Mouse (Mus musculus): ENCODE results near the gene Rsf1. TPM values are rescaled to one million over a fixed set of nuclear protein-coding genes. Genes with fewer than 3 reads are reported as not detected.
A peak's percentile ranks its signal among the peaks of the same experiment; 100 is the strongest.

The Rsf1 gene
- polyA plus RNA-seq (2016; fragmentation: Nextera tagmentation; extraction: Ambion mirVana) = 15.7 and 16.4 TPM in 2 replicates

DNA sequence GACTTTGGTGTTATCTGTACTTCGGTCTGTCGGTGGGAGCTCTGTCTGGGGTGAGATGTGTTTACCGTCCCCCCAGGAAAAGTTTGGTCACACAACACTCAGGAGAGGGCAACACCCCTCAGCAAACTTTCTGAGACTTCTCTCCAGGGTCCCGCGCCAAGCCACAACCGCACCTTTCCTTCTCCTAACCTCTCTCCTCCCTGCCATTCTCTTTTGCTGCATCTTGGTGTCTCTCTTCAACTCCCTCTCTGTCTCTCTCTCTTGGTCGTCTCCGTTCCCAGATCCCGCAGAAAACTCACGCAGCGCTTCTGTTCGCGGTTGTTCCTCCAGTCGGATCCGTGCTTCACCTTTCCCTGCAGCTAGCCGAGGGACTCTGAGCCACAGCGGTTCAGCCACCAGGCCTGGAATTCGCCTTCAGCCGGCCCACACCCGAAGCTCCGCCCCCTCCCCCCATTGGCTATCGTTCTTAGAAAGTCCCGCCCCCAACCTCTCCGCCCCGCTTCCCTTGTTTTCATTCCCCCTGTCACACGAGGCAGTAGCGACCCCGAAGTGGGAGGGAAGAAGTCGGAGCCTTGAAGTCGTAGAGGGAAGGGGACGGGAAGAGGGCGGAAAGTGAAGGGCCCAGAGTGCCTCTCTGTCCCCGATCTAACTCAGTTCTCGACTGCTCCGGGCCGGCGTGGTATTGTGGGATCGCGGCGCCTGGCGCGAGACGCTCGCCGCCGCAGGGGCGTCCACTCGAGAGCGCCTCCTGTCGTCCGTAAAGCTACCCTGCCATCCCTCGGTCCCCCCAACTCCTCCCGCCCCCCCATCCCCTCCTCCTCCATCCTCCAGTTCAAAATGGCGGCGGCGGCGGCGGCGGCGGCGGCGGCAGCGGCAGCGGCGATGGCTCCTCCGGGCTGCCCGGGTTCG is at the start of gene Rsf1, which contains the start of gene Aamdc:
Gene Rsf1, plus strand, starts transcription at position 823 of the 909 bp plus-strand sequence.
Gene Aamdc, minus strand, starts transcription at position 431 of the 909 bp plus-strand sequence.
- Histone ChIP-seq H3K27me3 (replicated peaks) (no peaks in the 10 kb centered on the region), H3K27ac (ENCODE audit: poor library complexity, severe bottlenecking) (peak within 1 kb of the TSS; percentile 99), H3K9me3 (replicated peaks) (no peaks in the 10 kb centered on the region), H3K36me3 (peaks cover 10% of the 10 kb centered on the region; the same call in 1 of the 2 replicates), H3K9ac (peak within 1 kb of the TSS; percentile 99), H3K4me1 (replicated peaks) (peaks cover 5% of the 10 kb centered on the region), H3K4me3 (peak within 1 kb of the TSS; percentile 99), H3K4me2 (peak within 1 kb of the TSS; percentile 81)
- under 1% methylated on average over 54 of the region's 68 CpGs for WGBS
- ATAC-seq (ENCODE audit: insufficient number of reproducible peaks, low FRiP score) = peak; percentile 94

DNA sequence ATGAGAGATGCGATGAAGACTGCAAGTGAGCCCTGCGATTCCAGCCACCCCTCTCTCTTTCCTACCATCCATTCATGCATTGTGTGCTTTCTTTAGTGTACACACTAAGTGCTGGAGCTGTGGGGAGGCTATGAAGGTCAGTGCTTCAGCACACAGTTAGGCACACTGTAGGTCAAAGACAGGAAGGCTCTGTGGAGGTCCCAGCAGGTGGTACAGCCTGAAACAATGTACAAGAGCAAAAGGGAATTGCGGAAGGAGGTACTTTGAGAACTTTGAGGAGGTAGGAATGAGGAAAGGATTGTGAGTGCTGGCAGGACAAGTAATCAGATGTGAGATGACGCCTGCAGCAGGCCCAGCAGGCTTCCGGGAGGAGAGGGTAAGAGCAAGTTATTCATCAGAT is 44.2 kb upstream of the Rsf1 start:
- Histone ChIP-seq H3K4me1 (replicated peaks) (no peaks in the 10 kb centered on the region), H3K9me3 (replicated peaks) (no peaks in the 10 kb centered on the region), H3K4me2 (no peak overlapping the region), H3K4me3 (no peak overlapping the region), H3K27ac (ENCODE audit: poor library complexity, severe bottlenecking) (no peak overlapping the region), H3K36me3 (peaks cover 88% of the 10 kb centered on the region), H3K9ac (no peak overlapping the region), H3K27me3 (replicated peaks) (no peaks in the 10 kb centered on the region)
- ATAC-seq (ENCODE audit: insufficient number of reproducible peaks, low FRiP score) = no peak
- 88% methylated on average over 5 of the region's 5 CpGs for WGBS

DNA sequence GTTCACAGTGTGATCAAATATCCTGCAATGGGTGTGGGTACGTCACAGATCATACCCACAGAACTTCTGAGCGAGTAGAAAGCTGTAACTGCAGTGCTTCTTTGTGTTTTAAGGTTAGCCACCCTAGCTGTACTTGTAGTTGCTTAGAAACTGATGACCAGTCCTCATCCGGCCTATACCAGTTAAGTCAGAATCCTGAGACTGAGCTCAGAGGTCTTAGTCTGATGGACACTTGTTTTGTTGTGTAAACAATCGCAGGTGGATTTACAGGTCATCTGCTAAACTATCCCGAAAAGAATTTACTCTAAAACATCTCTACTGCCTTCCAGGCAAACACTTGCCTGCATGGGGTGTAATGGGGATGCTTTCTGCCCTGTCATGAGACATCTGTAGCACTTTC is 43.1 kb upstream of the Rsf1 start:
- Histone ChIP-seq H3K9ac (no peak overlapping the region), H3K4me3 (no peak overlapping the region), H3K9me3 (replicated peaks) (no peaks in the 10 kb centered on the region), H3K4me1 (replicated peaks) (no peaks in the 10 kb centered on the region), H3K4me2 (no peak overlapping the region), H3K27ac (ENCODE audit: poor library complexity, severe bottlenecking) (no peak overlapping the region), H3K36me3 (peaks cover 88% of the 10 kb centered on the region), H3K27me3 (replicated peaks) (no peaks in the 10 kb centered on the region)
- WGBS = 84% methylated on average over 5 of the region's 5 CpGs
- no peak for ATAC-seq (ENCODE audit: insufficient number of reproducible peaks, low FRiP score)

DNA sequence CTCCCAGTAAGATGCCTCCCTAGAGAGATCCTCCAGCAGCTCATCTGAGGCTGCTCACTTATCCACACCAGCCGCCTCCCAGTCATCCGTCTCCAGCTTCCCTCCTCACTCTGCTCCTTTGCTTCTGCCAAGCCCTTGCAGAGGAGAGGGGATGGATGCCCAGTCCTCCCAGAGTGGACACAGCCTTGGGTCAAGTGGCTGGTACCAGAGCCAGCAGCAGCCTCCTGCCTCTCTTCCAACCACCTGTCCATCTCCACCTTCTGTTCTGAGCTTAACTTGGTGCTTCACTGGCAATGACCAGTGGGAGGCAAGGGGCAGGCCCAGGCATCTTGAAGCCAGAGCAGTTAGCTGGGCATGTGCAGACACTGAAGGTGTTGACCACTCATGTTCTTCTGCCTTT is 33.2 kb upstream of the Rsf1 start:
- no peak overlapping the region for H3K4me3 ChIP-seq
- H3K27ac ChIP-seq (ENCODE audit: poor library complexity, severe bottlenecking) = no peak overlapping the region
- ATAC-seq (ENCODE audit: insufficient number of reproducible peaks, low FRiP score) = no peak
- H3K4me1 ChIP-seq (replicated peaks) = no peaks in the 10 kb centered on the region
- WGBS = 59% methylated on average over 2 of the region's 2 CpGs
- no peak overlapping the region for H3K4me2 ChIP-seq
- H3K27me3 ChIP-seq (replicated peaks) = no peaks in the 10 kb centered on the region
- no peaks in the 10 kb centered on the region for H3K9me3 ChIP-seq (replicated peaks)
- H3K9ac ChIP-seq = no peak overlapping the region
- peaks cover 34% of the 10 kb centered on the region for H3K36me3 ChIP-seq

DNA sequence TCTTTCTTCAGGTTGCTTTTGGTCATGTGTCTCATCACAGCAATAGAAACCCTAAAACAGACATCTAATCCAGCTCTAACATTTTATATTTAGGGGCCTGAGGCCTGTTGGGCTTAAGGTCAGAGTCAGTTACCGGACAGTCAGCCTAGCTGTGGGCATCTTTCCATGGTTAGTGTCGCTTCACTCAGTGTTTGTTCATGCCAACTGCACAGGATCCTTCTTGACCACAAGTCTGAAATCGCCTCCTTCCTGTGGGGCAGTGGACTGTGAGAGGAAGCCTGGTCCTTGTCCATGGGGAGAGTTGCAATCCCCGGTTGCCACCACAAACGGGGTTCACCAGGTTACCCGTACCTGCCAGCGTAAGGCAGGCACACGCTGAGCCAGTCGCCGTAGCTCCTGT is 30.4 kb upstream of the Rsf1 start:
- Histone ChIP-seq H3K9me3 (replicated peaks) (no peaks in the 10 kb centered on the region), H3K27ac (ENCODE audit: poor library complexity, severe bottlenecking) (no peak overlapping the region), H3K36me3 (peaks cover 10% of the 10 kb centered on the region; the same call in 1 of the 2 replicates), H3K27me3 (replicated peaks) (no peaks in the 10 kb centered on the region), H3K4me2 (no peak overlapping the region), H3K4me3 (no peak overlapping the region), H3K4me1 (replicated peaks) (no peaks in the 10 kb centered on the region), H3K9ac (no peak overlapping the region)
- 85% methylated on average over 10 of the region's 10 CpGs for WGBS
- no peak for ATAC-seq (ENCODE audit: insufficient number of reproducible peaks, low FRiP score)

DNA sequence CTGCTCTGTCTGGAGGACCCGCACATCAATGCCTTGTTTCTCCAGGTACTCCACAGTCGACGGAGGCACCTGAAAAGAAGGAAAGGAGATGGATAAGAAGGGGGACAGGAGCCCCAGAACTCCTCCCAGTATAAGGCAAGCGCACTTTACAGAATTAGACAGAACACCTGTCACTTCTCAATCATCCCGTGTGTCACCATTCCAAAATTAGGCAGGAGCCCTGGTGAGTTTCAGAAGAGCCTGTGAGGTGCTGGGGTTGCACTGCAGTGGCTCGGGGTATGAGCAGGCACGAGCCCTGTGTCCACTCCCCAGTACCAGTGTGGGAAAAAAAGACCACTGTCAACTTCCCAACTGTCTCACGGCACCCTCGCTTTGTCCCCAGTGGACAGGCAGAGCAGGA is 29.0 kb upstream of the Rsf1 start:
- Histone ChIP-seq H3K27ac (ENCODE audit: poor library complexity, severe bottlenecking) (no peak overlapping the region), H3K4me2 (no peak overlapping the region), H3K27me3 (replicated peaks) (no peaks in the 10 kb centered on the region), H3K4me1 (replicated peaks) (no peaks in the 10 kb centered on the region), H3K4me3 (no peak overlapping the region), H3K9ac (no peak overlapping the region), H3K36me3 (peaks cover 10% of the 10 kb centered on the region; the same call in 1 of the 2 replicates), H3K9me3 (replicated peaks) (no peaks in the 10 kb centered on the region)
- 80% methylated on average over 9 of the region's 9 CpGs for WGBS
- ATAC-seq (ENCODE audit: insufficient number of reproducible peaks, low FRiP score) = no peak

DNA sequence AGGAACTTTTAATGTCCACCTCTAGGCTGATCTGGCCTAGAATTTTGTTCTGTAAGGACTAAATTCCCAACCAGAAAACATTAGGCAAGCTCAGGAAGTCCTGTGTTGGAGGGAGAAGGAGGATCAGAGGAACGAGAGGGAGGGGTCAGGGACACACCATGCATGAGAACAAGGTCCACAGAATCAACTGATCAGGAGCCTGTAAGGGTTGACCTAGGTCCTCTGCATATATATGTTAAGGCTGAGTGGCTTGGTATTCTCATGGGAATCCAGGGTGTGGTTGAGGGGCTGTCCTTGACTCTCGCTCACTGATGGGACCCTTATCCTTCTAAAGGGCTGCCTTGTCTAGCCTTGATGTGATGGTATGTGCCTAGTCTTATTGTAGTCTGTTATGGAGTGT is 16.1 kb upstream of the Rsf1 start:
- no peak overlapping the region for H3K4me2 ChIP-seq
- no peaks in the 10 kb centered on the region for H3K27me3 ChIP-seq (replicated peaks)
- no peak overlapping the region for H3K4me3 ChIP-seq
- no peaks in the 10 kb centered on the region for H3K9me3 ChIP-seq (replicated peaks)
- H3K9ac ChIP-seq = no peak overlapping the region
- H3K4me1 ChIP-seq (replicated peaks) = no peaks in the 10 kb centered on the region
- no peak overlapping the region for H3K27ac ChIP-seq (ENCODE audit: poor library complexity, severe bottlenecking)
- WGBS = 74% methylated on average over 2 of the region's 2 CpGs
- H3K36me3 ChIP-seq = peaks cover 6% of the 10 kb centered on the region; the same call in 1 of the 2 replicates
- ATAC-seq (ENCODE audit: insufficient number of reproducible peaks, low FRiP score) = no peak

DNA sequence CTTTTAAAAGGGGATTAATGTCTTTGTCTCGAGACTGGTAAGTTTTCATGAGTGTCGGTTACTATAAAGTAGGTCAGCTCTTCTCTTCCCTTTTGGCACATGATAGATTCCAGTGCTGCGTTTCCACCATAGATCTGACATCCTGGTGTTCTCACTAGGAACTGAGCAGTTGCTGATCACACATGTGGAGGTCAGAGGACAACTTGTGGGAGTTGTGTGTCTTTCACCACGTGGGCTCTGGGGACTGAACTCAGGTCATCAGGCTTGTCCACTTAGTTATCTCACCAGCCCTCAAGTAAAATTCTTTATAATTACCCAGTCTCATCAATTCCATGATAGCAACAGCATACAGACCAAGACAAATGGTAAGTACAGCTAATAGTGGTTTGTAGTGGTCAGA is 10.3 kb upstream of the Rsf1 start:
- Histone ChIP-seq H3K4me2 (no peak overlapping the region), H3K27me3 (replicated peaks) (no peaks in the 10 kb centered on the region), H3K36me3 (peaks cover 20% of the 10 kb centered on the region), H3K4me3 (no peak overlapping the region), H3K27ac (ENCODE audit: poor library complexity, severe bottlenecking) (no peak overlapping the region), H3K4me1 (replicated peaks) (no peaks in the 10 kb centered on the region), H3K9me3 (replicated peaks) (no peaks in the 10 kb centered on the region), H3K9ac (no peak overlapping the region)
- WGBS = 71% methylated on average over 4 of the region's 4 CpGs
- no peak for ATAC-seq (ENCODE audit: insufficient number of reproducible peaks, low FRiP score)

DNA sequence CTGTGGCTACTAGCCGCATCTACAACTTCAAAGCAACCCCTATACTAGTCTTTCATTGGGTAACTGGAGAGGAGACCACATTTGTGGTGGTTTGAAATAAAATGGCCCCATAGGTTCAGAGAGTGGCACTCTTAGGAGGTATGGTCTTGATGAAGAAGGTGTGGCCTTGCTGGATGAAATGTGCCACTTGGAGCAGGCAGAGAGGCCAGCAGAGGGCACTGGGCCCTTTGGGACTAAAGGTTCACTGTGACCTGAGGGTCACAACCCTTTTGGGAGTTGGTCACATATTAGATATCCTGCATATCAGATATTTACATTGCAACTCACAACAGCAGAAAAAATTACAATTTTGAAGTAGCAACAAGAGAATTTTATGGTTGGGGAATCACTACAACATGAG is 9.3 kb upstream of the Rsf1 start:
- Histone ChIP-seq H3K27ac (ENCODE audit: poor library complexity, severe bottlenecking) (no peak overlapping the region), H3K36me3 (peaks cover 25% of the 10 kb centered on the region), H3K4me2 (no peak overlapping the region), H3K27me3 (replicated peaks) (no peaks in the 10 kb centered on the region), H3K4me3 (no peak overlapping the region), H3K9ac (no peak overlapping the region), H3K4me1 (replicated peaks) (no peaks in the 10 kb centered on the region), H3K9me3 (replicated peaks) (no peaks in the 10 kb centered on the region)
- ATAC-seq (ENCODE audit: insufficient number of reproducible peaks, low FRiP score) = no peak
- 78% methylated on average over 1 of the region's 1 CpGs for WGBS

DNA sequence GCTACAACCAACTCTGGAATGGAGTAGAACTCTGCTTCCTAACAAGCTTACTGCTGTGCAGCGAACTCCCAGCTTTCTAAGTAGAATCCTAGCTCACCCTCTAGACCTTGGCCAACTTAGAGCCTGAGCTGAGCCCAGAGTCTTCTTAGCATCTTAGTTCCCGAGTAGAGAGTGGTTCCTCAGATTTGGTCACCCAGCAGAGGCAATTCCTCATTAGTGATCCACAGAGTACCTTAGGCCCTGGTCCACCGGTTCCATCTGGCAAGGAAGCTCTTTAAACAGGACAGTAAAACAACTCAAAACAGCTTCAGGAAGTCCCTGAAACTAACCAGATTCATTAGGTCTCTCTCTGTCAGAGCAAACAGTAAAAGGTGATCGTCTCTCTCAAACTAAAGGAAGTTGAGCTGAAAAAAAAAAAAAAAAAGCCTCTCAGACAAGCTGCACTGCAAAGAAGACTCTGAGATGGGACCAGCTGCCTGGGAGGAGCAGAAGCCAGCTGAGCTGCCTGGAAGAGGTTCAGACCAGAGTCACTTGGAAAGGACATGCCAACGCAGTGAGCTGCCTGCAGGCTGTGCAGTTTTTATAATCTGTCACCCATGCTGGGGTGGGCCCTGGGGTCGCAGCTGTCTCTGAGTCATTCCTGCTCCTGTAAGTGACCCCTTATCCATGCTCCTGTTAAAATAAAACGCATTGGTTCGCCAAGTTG is 1.2 kb upstream of the Rsf1 start:
- Histone ChIP-seq H3K4me3 (peak overlapping the region; percentile 99), H3K9ac (peak overlapping the region; percentile 76), H3K36me3 (peaks cover 17% of the 10 kb centered on the region; the same call in 1 of the 2 replicates), H3K27me3 (replicated peaks) (no peaks in the 10 kb centered on the region), H3K4me1 (replicated peaks) (peaks cover 5% of the 10 kb centered on the region; the same call in 1 of the 2 replicates), H3K9me3 (replicated peaks) (no peaks in the 10 kb centered on the region), H3K4me2 (peak overlapping the region; percentile 81), H3K27ac (ENCODE audit: poor library complexity, severe bottlenecking) (peak overlapping the region; percentile 99)
- 27% methylated on average over 8 of the region's 8 CpGs for WGBS
- ATAC-seq (ENCODE audit: insufficient number of reproducible peaks, low FRiP score) = no peak

All from heart, embryonic 12.5 days (tissue).